Mouse (Mus musculus): ENCODE results near the gene Psapl1.

Gene Psapl1

DNA sequence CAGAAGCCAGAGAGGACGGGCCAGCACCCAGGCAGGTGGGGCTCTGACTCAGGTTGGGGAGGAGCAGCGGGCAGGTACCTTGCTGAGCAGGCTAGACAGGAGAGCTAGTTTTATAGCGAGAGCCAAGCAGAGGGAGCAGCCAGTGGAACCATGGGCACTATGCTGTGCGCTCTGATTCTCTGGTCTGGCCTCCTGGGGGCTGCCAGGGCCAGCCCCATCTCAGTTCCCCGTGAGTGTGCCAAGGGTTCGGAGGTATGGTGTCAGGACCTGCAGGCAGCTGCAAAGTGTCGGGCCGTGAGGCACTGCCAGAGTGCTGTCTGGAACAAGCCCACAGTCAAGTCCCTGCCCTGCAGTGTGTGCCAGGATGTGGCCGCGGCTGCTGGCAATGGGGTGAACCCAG, at the start of gene Psapl1:
Gene Psapl1 (plus strand): TSS at position 106 of the 400 bp plus-strand sequence.
- DNase-seq = no peak

DNA sequence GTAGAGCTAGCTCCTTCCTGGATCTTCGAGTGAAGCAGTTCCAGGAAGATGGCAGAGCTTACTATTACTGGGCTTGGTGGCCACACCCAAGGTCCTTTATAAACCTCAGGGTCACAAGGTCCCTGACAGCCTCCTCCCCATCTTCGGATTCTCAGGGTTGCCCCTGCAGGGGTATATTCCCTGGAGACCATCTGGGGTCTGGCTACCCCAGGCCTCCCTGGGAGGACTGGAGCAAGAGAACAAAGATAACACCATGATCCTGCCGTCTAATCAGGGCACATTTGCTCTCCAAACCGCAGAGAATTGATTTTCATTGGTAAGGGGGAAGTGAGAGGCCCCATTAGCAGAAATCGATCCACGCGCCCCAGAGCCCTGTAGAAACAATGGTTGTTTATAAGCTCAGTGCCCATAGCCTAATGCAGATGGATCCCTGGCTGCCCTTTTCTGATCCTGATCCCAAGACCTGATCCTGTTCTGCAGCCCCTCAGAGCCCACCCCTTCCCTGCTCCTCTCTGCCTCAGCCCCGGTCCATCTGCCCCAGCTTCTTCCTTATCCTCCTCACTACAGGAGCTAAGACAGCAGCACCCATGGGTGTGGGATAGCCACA, 48.8 kb upstream of the Psapl1 start:
- no peak for DNase-seq

DNA sequence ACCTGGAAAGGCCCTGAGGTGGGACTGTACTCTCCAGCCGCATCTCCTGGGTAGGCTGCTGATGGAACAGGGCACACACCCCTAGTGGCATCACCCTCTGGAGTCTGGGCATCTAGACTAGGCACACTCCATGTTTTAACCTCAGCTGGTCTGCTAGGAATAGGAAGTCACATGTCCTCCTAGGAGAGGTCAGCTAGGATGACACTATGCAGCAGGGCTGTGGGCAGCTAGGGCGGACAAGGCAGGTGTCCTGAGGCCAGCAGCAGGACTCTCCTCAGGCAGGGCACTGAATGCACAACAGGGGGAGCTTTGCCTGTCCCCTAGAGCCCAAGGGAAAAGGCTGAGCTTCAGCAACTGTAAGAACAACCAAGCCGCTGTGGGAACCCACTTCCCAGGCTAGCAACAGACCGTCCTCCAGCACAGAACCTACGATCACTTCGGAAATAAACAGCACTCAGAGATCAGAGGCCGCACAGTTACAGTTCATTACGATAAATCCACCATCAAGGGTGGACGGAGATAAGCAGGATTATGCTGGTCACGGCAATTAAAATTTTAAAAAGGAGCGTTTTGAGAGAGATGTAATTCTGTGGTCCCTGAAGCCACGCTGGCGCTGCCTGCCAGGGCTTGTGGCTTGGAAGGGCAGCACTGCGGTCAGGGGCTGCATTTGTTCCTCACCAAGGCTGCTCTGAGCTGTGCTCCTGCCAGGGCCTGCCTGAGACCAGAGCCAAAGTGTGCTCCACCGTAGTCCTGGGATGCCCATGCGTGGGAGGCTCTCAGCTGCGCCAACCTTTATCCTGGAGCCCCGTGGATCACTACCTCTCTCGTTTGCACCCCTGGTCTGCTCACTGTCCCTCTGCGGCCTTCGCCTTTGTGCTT, 38.2 kb upstream of the Psapl1 start:
- DNase-seq = no peak

DNA sequence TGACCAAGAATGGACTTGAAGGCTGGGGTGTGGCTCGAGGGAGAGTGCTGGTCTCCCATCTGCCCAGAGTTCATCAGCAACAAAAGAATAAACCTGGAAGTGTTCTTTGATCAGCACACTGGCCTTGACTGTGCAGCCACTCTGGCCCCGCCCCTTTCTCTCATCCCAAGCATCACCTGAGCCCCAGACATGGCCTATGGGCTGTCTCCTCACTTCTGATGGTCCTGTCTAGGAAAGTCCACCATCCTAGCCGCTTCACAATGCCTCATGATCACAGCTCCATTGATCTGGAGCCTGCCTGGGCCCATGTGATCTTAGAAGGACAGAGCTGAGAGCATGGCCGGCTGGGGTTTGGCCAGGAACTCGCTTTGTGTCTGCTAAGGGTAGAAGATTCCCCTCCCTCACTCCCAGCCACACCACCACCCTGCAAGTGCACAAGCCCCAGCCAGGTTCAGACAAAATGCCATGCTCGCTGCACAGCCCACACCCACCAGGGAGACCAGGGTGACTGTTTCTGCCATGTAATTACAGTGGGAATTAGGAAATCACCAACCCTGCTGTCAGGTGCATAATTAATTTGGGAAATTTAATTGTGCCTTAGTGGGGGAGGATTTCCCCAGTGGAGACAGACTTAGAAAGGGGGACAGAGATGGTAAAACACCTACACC, 37.3 kb upstream of the Psapl1 start:
- DNase-seq = no peak

DNA sequence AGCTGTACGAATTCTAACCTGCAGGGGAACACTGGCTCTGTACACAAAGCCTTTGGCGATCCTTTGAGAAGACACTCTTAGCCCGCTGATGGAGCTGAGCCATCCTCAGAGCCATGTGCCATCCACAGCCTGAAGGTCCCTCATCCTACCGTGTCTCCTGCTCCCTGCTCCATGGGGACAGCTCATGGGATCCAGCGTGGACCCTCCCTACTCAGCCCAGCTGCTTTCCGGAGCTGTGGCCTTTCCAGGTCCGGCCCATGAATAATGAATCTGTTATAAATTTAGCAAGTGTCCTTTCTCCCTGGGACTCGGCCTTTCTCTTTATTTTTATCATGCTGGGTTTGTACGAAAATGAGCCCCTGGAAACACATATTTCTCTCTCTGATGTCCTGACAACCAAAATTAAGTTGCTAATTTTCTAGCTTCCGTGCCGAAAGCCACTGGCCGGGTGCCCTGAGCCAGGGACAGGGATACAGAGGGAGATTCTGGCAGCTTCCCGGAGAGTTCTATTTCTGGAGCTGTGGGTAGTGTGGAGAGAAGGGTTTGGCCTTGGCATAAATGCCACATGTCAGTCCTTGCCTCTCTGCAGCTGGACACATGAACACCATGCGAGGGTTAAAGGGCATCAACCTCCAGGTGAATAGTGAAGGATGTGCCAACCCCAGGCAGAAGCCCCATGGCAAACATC, 34.7 kb upstream of the Psapl1 start:
- no peak for DNase-seq

DNA sequence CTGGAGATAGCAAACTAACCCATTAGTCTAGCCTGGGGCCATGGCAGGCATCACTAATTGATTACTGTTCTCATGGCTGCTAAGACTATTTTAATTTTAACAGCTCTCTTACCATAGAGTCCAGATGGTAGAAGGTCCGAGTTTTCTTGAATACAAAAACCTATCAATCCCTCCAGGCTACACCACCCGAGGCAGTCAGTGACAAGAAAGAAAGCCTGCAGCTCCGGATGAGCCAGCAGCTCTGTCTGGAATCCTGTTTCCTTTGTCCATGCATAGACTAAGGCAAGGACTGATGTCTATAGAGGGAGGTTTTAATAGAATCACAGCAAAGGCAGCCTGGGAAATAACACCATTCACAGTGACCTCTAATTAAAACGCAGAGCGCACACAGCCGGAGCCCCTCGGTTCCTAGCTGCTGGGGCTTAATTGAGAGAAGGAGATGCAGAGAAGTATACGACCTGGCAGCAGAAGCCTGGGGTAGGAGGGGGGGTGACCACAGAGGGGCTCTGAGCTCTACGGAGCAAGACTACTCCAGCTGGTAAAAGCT, 29.2 kb upstream of the Psapl1 start:
- DNase-seq = no peak

DNA sequence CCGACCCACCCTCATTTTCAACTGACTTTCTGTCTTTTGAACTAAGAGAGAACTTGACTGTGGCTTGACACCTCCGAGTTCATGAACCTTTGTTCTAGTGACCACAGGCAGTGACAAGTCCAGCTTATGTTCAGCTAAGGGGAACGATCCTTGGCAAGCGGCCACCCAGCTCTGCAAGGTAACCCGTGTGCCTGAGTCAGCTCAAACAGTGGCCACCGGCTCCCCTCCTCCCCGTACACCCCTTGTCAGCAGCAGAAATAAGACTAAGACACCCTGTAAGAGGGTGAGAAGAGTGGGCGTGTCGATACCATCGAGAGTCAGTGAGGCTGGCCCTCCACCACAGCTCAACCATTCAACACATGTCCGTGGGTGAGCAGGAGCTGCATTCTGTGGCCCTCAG, 27.4 kb upstream of the Psapl1 start:
- DNase-seq = peak; percentile 79

DNA sequence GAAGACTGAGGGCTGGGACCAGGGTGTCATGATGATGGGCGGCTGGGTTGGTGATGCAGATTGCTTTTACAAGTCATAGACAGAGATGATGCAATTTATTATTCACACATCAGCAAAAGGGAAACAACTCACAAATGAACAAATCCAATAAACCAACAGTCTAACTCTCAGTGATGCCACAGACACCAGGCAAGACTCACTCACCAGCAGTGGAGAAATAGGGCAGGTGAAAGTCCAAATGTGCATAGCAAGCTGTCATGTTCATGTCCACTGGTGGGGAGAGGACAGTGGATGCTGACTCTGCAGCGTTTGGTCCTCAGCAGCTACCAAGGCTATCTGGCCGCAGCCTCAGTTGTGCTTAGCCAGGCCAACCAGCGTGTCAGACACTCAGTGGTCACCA, 26.9 kb upstream of the Psapl1 start:
- DNase-seq = no peak

DNA sequence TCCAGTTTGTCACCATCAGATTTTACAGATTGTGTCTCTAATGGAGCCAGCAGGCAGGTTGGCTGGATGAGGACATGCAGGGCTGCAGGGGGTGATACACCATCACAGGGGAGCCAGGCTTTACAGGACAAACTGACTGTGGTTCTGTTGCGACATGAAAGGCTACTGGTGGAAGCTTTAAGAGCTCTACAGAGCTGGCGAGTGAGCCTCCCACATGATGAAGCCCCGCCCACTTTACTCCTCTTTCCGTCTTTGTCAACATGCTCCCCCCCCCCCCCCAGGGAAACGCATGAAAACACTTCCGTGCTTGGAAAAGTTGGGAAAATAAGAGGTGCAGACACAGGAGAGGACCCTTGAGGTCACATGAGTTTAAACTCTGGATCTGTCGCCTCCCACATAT, 25.6 kb upstream of the Psapl1 start:
- no peak for DNase-seq

DNA sequence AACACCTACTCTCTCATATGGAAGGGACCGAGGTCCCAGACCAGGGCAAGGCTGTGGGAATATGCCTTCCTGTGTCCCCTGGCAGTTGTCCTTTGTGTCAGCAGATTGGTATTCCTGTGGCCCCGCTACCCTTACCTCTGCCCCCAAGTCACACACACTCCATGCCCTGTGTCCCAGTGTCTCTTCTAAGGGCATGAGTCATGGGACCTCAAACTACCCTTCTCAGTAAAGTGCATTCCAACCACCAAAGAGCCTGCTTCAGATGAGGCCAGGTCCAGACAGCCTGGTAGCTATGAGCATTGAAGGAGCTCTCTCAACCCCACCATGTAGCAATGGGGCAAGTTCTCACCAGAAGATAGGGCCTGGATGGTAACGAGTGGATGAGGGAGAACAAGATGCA, 25.0 kb upstream of the Psapl1 start:
- DNase-seq = no peak

DNA sequence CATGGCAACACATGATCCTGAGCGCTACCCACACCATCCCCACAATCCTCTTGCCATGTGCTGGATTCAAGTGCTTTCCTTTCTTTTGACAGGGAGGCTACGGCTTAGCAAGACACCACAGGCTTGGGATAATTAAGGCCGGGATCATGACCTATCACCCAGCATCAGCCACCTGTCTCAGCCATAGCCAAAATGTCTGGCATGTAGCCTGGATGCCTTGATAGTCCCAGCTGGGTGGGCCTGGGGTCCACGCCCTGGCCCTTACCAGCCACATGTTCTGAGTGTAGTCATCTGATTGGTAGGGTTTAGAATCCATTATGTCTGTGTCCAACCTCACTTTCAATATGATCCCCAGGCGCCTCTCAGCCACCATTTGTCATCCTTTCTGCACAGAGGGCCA, 24.1 kb upstream of the Psapl1 start:
- no peak for DNase-seq

DNA sequence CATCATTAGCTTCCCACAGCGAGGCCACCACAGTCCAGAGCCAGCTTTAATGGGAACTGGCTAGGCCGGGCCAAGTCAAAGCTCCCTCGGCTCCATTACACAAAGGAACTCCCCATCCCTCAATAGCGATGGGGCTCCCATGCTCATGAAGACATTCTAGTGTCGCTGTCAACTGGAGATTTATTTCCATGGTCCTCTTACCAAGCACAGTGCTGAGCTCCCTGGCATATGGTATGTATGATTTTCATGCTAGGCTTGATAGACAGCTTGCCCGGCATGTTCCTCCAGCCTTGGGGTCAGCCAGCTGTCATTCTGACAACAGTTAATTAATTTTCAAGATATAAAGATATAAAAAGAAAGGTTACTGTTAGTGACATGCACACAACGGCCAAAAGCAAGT, 21.5 kb upstream of the Psapl1 start:
- no peak for DNase-seq

DNA sequence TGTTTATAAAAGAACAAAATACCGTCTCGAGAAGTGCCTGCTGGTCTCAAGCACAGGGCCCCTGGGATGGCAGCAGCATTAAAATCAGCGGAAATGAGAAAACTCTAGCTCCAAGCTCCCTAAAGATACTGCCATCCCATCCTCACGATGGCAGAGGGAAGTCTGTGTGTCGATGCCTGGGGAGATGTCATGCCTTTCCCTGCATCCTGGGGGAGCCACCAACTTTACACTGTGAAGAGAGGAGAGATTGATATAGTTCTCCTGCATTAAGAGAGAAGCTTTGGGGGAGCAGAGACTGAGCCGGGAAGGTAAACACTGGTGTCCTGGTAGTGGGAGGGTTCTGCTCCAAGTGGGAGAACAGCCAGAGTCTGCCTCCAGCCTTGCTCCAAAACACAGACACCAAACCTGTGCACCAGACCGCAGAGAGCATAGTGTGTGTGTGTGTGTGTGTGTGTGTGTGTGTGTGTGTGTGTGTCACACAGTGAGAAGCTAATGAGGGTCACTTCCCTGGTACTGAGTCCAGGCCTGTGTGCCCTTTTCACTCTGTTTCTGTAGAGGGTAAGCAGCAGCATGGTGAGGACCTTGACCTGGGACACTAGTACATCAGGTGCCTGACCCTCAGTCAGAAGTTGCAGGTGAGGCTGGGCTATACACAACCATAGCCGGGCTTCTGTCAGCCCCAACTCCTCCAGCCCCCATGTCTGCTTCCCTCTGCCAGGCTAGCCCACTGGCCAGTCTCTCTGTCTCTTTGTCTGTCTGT, 17.3 kb upstream of the Psapl1 start:
- peak; percentile 19 for DNase-seq

DNA sequence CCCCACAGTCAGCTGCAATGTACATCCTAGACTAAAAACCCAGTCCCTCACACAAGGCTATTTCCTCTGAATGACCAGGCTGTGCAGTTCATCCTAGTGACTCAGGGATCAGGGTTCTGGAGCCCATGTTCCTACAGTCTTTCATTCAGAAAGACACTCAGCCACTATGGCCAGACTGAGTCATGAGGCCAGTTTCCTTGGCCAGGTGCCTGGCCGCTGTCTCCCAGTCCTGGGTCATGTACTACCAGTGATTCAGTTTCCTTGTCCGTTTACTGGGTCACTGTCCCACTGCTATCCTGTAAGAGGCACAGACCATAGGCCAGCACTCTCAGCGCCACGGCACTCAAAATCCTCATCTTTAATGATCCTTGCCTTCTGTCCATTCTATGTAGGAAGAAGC, 15.5 kb upstream of the Psapl1 start:
- DNase-seq = no peak

DNA sequence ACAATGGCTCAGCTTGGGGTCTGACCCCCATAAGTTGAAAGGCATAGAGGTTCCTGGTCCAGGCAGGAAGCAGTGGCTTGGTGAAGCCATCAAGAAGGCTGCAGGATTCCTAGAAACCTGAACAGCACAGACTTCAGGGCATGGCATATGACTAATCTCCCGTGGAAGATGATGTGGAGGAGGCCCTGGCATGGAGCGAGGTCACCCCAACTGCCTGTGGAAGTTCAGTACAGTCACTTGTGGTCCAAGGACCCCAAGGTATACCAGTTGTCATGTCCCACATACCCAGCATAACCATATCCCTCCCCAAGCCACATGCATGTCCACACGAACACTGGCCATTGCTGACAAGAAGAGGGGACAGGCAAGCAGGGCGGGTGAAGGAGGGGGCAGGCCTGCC, 12.5 kb upstream of the Psapl1 start:
- DNase-seq = no peak

DNA sequence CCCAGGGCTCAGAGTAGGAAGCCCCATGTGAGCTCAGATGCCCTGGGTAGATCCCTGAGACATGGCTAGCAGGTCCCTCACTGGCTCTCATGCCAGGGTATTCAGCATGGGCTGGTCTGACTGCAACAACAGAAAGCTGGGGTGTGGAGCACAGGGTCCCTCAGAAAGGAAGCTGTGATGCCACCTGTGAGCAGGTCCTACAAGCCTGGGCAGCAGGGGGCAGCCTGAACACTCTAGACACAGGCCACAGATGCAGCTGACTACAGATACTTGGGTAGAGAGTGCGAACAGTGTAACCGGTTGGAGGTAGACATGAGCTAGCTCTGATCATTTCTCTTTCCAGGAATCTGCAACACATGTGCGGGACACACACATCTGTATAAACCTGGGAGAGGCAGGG, 11.9 kb upstream of the Psapl1 start:
- DNase-seq = no peak

DNA sequence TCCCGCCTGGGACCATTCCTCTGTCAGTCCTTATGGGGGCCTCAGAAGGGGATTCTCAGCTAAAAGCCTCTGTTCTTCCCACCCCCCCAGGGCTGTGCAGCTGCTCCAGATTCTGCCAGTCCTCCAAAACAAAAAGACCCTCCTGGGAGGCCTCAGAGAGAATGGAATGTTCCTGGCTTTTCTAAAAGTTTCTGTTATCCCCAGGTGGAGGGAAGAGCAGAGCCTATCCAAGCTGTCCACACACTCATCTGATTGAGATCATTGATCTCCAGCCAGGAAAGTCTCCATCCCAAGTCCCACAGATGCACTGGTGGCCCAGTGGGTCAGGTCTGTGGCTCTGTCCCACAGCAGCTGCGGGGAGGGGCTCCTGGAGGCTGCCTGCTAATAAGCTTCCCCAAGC, 11.1 kb upstream of the Psapl1 start:
- DNase-seq = no peak

DNA sequence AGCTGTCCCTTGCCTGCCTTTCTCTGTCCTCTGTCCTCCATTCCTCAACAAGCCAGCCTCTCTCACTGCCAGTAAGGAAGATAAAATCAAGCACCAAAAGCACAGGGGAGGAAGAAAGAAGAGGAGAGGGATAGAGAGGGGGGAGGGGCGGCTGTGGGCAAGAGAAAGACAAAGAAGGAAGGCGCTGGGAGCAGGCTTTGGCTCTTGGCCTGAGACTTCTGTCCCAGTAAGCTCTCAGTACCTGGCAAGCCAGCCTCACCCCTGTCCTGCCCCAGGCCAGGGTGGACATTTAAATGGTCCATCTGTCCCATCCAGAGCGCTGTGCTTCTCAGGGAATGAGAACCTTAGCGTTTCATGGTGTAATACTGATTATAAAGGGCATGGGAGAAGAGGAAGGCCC, 9.2 kb upstream of the Psapl1 start:
- DNase-seq = no peak

DNA sequence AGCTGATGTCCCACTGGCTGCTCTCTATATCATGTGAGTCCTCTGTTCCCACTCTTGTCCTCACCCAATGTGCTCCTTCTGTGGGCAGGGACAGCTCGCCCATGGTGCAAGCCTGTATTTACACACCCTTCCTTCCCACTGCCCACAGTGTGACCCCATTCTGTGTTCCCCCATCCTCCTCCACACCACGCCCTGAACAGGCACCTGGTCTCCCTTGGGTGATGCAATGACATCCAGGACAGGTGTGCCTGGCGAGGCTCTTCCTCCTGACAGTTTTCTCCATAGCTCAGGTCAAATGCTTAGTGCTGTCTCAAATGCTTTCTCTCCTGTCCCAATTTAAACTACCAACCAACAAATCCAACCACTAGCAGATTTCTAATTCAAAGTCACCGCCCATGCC, 8.4 kb upstream of the Psapl1 start:
- DNase-seq = no peak

DNA sequence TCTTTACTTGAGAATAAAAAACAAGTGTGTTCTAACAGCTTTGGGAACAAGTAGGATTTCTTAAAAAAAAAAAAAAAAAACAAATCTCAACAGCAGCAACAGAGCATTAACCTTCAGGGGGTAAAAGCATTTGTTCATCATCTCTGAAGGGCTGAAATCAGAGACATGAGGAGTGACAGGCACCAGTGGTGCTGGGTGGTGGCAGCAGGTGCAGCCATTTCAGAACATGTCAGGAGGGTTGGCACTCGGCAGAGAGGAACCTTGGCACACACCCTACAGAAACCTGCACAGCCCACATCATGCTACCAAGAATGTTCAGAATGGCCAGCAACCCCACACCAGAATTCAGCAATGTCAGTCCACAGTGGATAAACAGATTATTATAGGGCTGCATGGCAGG, 4.3 kb upstream of the Psapl1 start:
- no peak for DNase-seq

DNA sequence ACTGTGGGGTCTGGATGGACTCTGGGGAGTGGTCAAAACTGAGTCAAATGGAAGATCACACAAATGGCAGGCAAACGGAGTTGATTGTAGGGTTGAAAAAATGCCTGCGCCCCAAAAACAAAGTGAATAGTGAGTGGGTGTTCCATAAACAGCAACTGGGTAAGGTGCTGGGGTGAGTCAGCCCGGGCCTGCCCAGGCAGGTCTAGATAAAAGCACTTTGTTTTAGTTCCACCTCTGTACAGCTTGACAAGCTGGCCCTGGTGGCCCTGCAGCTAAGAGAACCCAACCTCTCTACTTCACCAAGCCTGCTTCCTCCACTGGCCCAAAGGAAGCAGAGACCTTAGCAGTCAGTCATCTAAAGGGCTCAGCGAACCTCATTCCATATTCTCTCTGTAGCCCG, 1.0 kb upstream of the Psapl1 start:
- no peak for DNase-seq

DNA sequence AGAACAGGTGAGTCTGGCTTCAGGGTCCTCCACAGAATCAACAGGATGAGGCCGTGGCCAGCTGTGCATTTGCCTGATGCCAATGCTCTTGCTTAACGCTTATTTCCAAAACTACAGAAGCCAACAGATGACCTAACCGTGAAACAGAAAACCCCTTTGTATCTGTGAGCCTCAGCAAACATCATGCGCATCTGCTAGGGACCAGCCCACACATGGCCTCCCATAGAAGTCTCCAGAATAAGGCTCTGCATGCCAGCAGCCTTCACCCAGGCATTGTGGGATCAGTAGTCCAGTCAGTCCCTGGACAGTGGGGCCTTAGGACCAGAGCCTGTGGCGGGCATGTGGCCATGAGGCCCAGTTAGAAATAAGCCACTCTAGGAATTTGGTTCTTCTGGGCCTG, 400 bp upstream of the Psapl1 start:
- DNase-seq = no peak

DNA sequence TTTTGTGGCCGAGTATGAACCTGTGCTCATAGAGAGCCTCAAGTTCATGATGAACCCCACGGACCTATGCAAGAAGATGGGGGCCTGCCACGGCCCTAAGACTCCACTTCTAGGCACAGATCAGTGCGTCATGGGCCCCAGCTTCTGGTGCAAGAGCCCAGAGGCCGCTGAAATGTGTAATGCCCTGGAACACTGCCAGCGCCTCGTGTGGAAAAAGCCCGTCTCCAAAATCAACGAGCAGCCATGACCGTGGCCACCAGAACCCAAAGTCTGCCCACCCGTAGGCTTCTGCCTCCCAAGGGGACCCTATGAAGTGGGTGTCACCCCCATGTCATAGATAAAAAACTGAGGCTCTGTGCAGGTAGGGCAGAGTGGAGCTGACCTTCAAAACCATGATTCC, 1.6 kb downstream of the Psapl1 start:
- DNase-seq = no peak

Measured in kidney, adult 9 months (tissue).